Mouse (Mus musculus): ENCODE measurements around the gene Gm10037.
"Not testable (repeated sequence)": the region's sequence is repeated elsewhere in the genome, so short reads cannot be mapped to it uniquely, and the experiment has no call there.

Gene Gm10037

GRCm38 (mm10) chr13:67830911-67831336 lies at the start of gene Gm10037:
TSS of gene Gm10037 (plus strand) at chr13:67831106.
- DNase-seq = peak; percentile 25

- no peak for DNase-seq
Measured at GRCm38 (mm10) chr13:67791921-67792455, 38.9 kb upstream of the Gm10037 start.

DNA sequence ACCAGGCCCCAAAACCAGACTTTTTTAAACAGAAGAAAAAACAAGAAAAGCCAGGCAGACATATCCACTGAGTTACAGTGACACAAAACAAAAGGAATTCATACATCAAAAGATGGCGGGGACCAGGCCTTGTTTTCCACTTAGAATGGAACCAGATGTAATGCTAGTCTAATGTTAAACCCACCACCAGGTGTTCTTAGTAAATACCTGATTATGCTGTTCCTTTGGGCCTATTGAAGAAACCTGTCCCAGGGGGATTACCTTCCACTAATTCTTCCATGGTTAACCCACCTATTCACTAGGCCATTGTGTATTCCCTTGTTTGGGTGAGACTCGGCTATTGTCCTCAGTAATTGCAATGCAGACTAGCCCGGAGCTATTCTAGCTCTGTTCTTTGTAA lies 32.3 kb upstream of the Gm10037 start:
- no peak for DNase-seq

GRCm38 (mm10) chr13:67799151-67799550 lies 31.8 kb upstream of the Gm10037 start:
- DNase-seq = not testable (repeated sequence)

GRCm38 (mm10) chr13:67811651-67812210 lies 19.2 kb upstream of the Gm10037 start:
- DNase-seq = no peak

DNA sequence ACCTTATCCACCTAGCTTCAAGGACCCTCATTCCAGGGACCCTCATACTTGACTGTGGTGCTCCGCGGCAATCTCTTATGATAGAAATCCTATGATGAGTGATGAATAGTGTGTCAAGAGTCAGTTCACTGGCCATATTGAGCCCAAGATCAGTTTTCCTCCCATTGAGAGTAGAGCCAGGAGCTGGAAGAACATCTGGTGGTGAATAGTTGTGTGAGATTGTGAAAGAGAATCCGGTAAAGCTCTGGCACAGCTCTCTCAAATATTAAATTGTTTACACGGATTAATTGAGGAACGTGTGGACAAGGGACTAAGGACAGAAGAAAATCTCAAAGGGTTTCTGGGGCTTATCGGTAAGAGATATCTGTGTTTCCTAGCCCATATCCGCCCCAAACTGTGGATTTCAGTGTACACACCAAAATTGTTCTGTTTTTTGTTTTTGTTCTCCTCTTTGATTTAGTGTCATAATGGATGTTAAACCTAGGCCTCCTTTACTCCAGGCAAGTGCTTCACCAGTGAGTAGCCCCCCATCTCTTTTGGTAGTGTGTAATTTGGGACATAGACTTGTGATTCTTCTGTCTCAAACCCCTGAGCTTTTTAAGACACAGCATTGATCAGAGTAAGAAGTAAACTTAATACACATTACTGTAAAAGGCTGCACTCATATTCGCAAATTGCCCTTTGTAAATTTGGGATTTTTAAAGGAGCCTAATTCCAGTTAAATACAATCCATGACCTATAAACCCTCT lies 17.8 kb upstream of the Gm10037 start:
- DNase-seq = no peak

DNA sequence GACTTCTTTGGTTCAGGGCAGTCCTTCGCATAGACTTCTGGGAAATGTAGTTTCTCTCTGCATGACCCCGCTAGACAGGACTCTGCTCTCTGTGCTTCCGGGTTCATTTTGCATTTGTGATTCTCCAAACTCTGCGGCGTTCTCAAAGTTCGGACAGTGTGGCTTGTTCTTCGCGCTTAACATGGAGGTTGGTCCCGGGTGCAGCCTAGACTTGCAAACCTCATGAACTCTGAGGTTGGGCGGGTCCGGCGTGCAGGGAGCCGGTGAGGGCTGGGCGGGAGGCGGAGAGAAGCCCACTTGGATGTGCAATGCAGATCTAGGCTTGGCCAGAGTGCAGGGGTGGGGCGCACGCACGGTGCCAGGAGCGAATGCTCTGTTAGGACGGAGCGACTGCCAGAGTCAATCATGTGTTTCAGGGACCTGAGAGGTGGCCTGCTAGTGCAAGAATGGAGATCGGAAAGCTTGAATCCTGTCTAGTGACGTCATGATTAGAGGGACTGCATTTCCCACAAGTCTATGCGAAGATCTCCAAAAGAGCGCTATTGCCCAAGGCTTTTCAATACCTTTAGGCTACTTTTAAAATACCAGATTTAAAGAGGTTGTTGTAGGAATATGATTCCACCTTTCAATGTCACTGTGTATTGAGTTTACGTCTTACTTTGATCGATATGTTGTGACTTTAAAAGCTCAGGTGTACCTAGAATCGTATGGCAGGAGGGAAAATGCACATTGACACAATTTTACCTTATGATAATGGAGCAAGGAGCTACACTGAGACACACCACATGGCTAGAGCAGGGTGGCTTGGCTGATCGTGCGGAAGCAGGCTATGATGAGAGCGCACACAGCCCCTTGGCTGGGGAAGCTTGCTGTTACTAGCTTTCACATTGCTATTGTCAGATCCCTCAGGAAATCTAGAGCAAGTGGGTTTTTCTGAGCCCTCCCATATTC lies 16.9 kb upstream of the Gm10037 start, which contains the start of gene Zfp273:
Gene Zfp273, plus strand, starts transcription at position 31 of the 951 bp plus-strand sequence.
- DNase-seq = peak; percentile 69

DNA sequence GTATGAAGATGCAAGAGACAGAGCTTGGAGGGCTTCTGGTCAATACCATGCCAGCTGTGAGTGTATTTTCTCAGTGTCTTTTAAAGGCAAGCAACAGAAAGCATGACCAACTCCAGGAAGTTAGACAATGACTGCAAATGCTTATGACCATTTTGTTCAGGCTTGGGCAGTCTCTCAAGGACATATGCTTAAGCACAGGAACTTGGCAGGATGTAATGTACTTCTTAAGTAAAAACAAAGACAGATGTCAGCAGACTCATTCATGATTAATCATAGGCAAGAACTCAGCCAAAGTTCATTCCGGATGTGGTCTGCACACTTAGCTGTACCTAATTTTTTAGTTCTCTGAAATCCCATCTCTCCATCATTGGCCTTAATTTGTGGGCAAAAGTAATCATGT lies 12.3 kb upstream of the Gm10037 start:
- no peak for DNase-seq

GRCm38 (mm10) chr13:67833137-67833536 lies 2.2 kb downstream of the Gm10037 start:
- not testable (repeated sequence) for DNase-seq

DNA sequence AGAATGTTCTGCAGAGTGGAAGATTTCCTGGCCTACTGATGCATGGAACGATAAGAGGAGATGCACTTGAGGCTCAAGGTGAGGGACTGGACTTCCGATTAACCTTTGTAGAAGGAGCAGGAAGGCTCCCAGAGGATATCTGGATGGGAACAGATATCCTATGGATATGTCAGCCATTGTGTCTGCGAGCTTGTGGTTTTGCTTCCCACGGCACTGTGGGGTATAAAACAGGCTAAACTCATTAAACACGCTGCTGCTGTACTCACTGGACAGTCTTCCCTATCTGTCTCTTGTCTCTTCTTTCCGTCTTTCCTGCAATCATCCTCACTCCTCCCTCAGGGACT lies 12.8 kb downstream of the Gm10037 start:
- no peak for DNase-seq

- peak; percentile 45 for DNase-seq
Measured at GRCm38 (mm10) chr13:67844119-67844852, 13.4 kb downstream of the Gm10037 start.

DNA sequence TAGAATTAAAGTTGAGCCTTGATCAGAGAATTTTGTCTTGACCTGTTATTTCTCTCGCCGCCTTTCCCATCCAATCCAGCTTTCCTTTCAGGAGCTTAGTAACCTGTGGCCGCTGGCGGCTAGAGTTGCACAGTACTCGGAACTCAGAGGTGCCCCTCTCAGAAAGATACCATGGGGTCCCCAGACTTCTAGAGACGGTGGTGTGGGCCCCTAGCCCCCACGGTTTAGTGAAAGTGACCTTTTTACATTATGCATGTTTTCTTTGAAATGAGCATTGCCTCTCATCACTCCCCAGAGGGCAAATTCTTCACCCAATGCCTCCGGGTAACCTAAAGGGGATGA lies 13.9 kb downstream of the Gm10037 start:
- DNase-seq = no peak

DNA sequence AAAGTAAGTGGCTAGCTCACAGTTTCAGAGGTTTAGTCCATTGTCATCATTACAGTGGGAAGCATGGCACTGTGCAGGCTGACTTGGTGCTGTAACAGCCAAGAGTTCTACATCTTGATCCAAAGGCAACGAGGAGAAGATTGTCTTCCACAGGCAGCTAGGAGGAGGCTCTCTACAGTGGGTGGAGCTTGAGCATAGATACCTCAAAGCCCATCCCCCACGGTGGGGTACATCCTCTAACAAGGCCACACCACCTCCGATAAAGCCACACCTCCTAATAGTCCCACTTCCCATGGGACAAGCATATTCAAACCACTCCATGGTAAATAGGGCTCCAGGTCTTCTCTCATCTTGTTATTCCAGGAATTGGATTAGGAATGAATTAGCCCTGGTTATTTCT lies 19.5 kb downstream of the Gm10037 start:
- DNase-seq = no peak

DNA sequence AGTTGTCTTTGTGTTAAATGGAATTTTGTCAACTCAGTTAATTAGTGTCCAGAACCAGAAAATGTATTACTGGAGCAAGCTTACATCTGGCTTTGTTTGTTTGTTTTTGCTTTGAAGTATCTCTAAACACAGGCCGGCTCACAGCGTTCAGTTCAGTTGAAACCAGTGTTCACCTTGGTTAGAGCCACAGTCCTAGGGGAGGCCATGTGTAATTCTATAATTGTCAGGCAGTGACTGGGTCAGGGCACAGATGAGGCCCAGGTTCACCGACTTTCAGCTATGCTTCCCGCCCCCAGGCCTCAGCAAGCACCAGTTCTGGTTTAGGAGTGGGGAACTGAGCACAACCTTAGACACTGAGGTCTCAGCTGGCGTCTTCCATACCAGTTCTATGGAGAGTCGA lies 22.2 kb downstream of the Gm10037 start:
- DNase-seq = no peak

GRCm38 (mm10) chr13:67853983-67854382 lies 23.1 kb downstream of the Gm10037 start:
- no peak for DNase-seq

GRCm38 (mm10) chr13:67857317-67857716 lies 26.4 kb downstream of the Gm10037 start:
- no peak for DNase-seq

DNA sequence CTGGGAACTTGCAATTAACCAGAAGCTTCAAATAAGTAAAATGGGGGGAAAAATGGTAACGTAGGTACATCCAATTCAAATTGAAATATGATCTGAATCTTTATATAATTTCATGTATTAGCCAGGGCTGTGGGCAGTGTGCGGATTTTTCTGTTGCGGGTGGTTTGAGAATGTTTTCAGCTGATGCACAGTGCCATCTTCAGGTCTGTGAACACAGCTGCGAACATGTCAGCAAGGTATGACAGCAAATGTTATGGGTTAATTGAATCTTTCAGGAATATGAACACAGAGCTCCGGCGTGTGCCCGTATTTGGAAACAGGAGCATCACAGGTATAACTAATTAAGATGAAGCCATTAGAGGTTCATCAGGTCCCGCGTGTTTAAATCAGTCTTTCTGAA lies 31.6 kb downstream of the Gm10037 start:
- DNase-seq = no peak

- DNase-seq = no peak
Measured at GRCm38 (mm10) chr13:67863026-67863425, 32.1 kb downstream of the Gm10037 start, which contains the start of gene BC048507. TSS of gene BC048507 (plus strand) at chr13:67863326.

GRCm38 (mm10) chr13:67864764-67865350 lies 34.0 kb downstream of the Gm10037 start:
- DNase-seq = no peak

DNA sequence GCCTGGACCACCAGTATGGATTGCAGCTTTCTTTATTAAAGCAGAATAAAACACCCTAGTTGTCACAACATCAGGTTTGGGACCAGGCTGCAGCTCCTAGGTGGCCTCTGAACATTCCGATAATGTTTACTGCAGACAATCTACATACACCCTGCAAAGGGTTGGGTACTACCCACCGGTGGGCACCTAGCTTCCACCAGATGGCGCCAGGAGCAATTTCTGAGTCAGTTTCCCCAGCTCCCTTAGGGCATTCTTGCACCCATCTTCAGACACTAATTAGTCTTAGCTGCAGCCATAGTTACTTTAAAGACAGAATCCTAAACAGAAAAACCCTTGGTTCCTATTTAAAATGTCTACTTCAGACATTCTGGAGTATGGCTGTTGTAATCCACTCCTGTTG lies 37.0 kb downstream of the Gm10037 start:
- no peak for DNase-seq

- DNase-seq = not testable (repeated sequence)
Measured at GRCm38 (mm10) chr13:67876049-67876698, 45.3 kb downstream of the Gm10037 start.
